8 mouse cellular contexts compared by ENCODE assay signal in the genomic region with DNA sequence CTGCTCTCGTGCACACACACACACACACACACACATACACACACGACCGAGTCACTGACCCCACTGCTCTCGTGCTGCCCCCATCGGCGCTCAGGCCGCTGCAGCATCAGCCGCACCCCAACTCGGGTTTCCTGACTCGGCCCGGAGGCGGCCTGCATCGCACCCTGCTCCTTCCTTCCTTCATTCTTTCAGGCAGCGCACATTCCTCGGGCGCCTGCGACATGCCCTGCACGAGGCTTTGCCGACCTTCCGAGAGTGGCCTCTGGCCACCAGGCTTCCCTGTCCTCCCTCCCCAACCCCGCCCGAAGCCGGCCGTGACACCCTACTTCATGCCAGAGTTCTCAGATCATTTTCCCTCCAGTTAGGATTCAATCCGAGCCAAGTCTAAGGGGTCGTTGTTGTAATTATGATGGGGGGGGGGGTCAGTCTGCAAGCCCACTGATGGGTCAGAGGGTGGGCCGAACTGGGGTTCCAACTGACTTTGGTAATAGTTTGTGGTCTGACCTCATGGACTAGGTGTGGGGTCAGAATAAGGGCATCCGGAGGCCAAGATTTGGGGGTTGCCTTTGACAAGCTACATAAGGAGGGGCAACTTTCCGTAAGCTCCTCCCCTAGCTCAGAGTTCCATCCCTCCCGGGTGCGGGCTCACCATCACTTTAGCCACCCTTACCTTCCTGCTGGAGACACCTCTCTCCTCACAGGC. TPM values are rescaled to one million over a fixed set of nuclear protein-coding genes. Genes with fewer than 3 reads are reported as not detected.
A peak's percentile ranks its signal among the peaks of the same experiment; 100 is the strongest.
DNase-seq lines count a peak whose midpoint lies in the region; ATAC-seq lines count a peak whose summit lies in the region.

No protein-coding gene starts in this region.

- peak overlapping the region; percentile 82 for H3K4me2 ChIP-seq in intestine, embryonic 15.5 days (replicated peaks)
- H3K4me2 ChIP-seq in liver, embryonic 15.5 days: peak overlapping the region; percentile 69
- peak overlapping the region; percentile 87 for H3K4me2 ChIP-seq in neural tube, embryonic 15.5 days

- no peaks in the 10 kb centered on the region for H3K9me3 ChIP-seq in intestine, embryonic 15.5 days
- no peaks in the 10 kb centered on the region for H3K9me3 ChIP-seq in liver, embryonic 15.5 days (replicated peaks)
- H3K9me3 ChIP-seq in neural tube, embryonic 15.5 days (replicated peaks): no peaks in the 10 kb centered on the region

- no peaks in the 10 kb centered on the region for H3K27me3 ChIP-seq in intestine, embryonic 15.5 days (replicated peaks)
- H3K27me3 ChIP-seq in liver, embryonic 15.5 days: peaks cover 81% of the 10 kb centered on the region
- peaks cover 11% of the 10 kb centered on the region; the same call in 1 of the 2 replicates for H3K27me3 ChIP-seq in neural tube, embryonic 15.5 days (replicated peaks)

- DNase-seq in 3134 (ENCODE audit: extremely low read depth, insufficient read length, low spot score): peak; percentile 78
- DNase-seq in adrenal gland, postnatal 10 days: peak; percentile 70
- peak; percentile 54 for DNase-seq in gastrocnemius, postnatal 10 days
- no peak for DNase-seq in frontal cortex, postnatal 36 days (ENCODE audit: low spot score in 2 of 2)

- ATAC-seq in intestine, embryonic 15.5 days: no peak; the same call in 1 of the 2 replicates
- peak; percentile 17 for ATAC-seq in liver, embryonic 15.5 days (ENCODE audit: insufficient read depth)
- no peak for ATAC-seq in neural tube, embryonic 15.5 days (ENCODE audit: low FRiP score)
- no peak for ATAC-seq in monocyte, adult 5-6 weeks (replicated peaks; ENCODE audit: insufficient number of reproducible peaks, low FRiP score, low TSS enrichment, poor library complexity, severe bottlenecking)

- H3K4me1 ChIP-seq in intestine, embryonic 15.5 days (replicated peaks): peaks cover 17% of the 10 kb centered on the region
- peaks cover 48% of the 10 kb centered on the region for H3K4me1 ChIP-seq in liver, embryonic 15.5 days (replicated peaks)
- H3K4me1 ChIP-seq in neural tube, embryonic 15.5 days: peaks cover 42% of the 10 kb centered on the region

- WGBS in intestine, embryonic 15.5 days: 10% methylated on average over 31 of the region's 31 CpGs
- 10% methylated on average over 31 of the region's 31 CpGs for WGBS in liver, embryonic 15.5 days (ENCODE audit: insufficient replicate concordance)
- 9% methylated on average over 30 of the region's 31 CpGs for WGBS in neural tube, embryonic 15.5 days

- H3K4me3 ChIP-seq in intestine, embryonic 15.5 days (replicated peaks): peak overlapping the region; percentile 28
- peak overlapping the region; percentile 46 for H3K4me3 ChIP-seq in liver, embryonic 15.5 days (replicated peaks)
- H3K4me3 ChIP-seq in neural tube, embryonic 15.5 days (replicated peaks): peak overlapping the region; percentile 48

- no peaks in the 10 kb centered on the region for H3K36me3 ChIP-seq in intestine, embryonic 15.5 days
- no peaks in the 10 kb centered on the region for H3K36me3 ChIP-seq in liver, embryonic 15.5 days (replicated peaks)
- H3K36me3 ChIP-seq in neural tube, embryonic 15.5 days: no peaks in the 10 kb centered on the region

- H3K9ac ChIP-seq in intestine, embryonic 15.5 days: peak overlapping the region; percentile 38
- no peak overlapping the region for H3K9ac ChIP-seq in liver, embryonic 15.5 days
- peak overlapping the region; percentile 43 for H3K9ac ChIP-seq in neural tube, embryonic 15.5 days (replicated peaks)

- peak overlapping the region; percentile 96 for H3K27ac ChIP-seq in intestine, embryonic 15.5 days
- H3K27ac ChIP-seq in liver, embryonic 15.5 days (replicated peaks): no peak overlapping the region; the same call in 1 of the 2 replicates
- peak overlapping the region; percentile 74 for H3K27ac ChIP-seq in neural tube, embryonic 15.5 days (replicated peaks)

RNA-seq across cellular contexts. Expression of gene Id3, which starts 5.2 kb away (rescaled TPM):
- total RNA-seq in adrenal gland, postnatal 10 days (2021): 100 to 1,000 TPM in 1 of 2 experiments, 10 to 100 TPM in 1; 97.2 to 110 TPM
- 10 to 100 TPM; 33.3 to 48.8 TPM for total RNA-seq in gastrocnemius, postnatal 10 days (2021)
- 269 and 285 TPM in 2 replicates for polyA plus RNA-seq in intestine, embryonic 15.5 days (2015; fragmentation: Nextera tagmentation; extraction: Ambion mirVana)
- polyA plus RNA-seq in liver, embryonic 15.5 days (2015; fragmentation: Nextera tagmentation; extraction: Ambion mirVana): 41.3 and 42.6 TPM in 2 replicates
- 227 TPM in 2 replicates for polyA plus RNA-seq in neural tube, embryonic 15.5 days (2015; fragmentation: Nextera tagmentation; extraction: Ambion mirVana)
- total RNA-seq in monocyte, adult 5-6 weeks (2017): 4.9 to 16.7 TPM (median 8.5 TPM) in 3 replicates

RNA-seq across cellular contexts. Expression of gene E2f2, which starts 23.7 kb away (rescaled TPM):
- total RNA-seq in adrenal gland, postnatal 10 days (2021): 10 to 100 TPM in 1 of 2 experiments, 1 to 10 TPM in 1; 7.9 to 14.8 TPM
- total RNA-seq in gastrocnemius, postnatal 10 days (2021): 10 to 100 TPM in 1 of 2 experiments, 1 to 10 TPM in 1; 6.9 to 11.0 TPM
- polyA plus RNA-seq in intestine, embryonic 15.5 days (2015; fragmentation: Nextera tagmentation; extraction: Ambion mirVana): 8.1 and 9.8 TPM in 2 replicates
- polyA plus RNA-seq in liver, embryonic 15.5 days (2015; fragmentation: Nextera tagmentation; extraction: Ambion mirVana): 85.3 and 95.6 TPM in 2 replicates
- polyA plus RNA-seq in neural tube, embryonic 15.5 days (2015; fragmentation: Nextera tagmentation; extraction: Ambion mirVana): 2.1 and 4.4 TPM in 2 replicates
- total RNA-seq in monocyte, adult 5-6 weeks (2017): 18.1 to 19.7 TPM (median 18.4 TPM) in 3 replicates

RNA-seq across cellular contexts. Expression of gene Asap3, which starts 57.7 kb away (rescaled TPM):
- total RNA-seq in adrenal gland, postnatal 10 days (2021): 1 to 10 TPM; 5.0 to 7.9 TPM
- total RNA-seq in gastrocnemius, postnatal 10 days (2021): 10 to 100 TPM in 1 of 2 experiments, 1 to 10 TPM in 1; 7.2 to 10.1 TPM
- 4.6 and 5.4 TPM in 2 replicates for polyA plus RNA-seq in intestine, embryonic 15.5 days (2015; fragmentation: Nextera tagmentation; extraction: Ambion mirVana)
- 2.5 and 3.0 TPM in 2 replicates for polyA plus RNA-seq in liver, embryonic 15.5 days (2015; fragmentation: Nextera tagmentation; extraction: Ambion mirVana)
- 6.6 and 6.7 TPM in 2 replicates for polyA plus RNA-seq in neural tube, embryonic 15.5 days (2015; fragmentation: Nextera tagmentation; extraction: Ambion mirVana)
- not detected in 3 replicates for total RNA-seq in monocyte, adult 5-6 weeks (2017)

Comparison
In these comparisons a context has a peak if more than half of its experiments do, and no peak if none do; other contexts are left out.
1. DNase-seq: peak in 3134 (single experiment), adrenal gland, postnatal 10 days (single experiment) and gastrocnemius, postnatal 10 days (single experiment); none in frontal cortex, postnatal 36 days (0 of 2).
2. Peak in every context shown above with its lines, with median percentiles within 50 percentile points of each other: H3K4me2 ChIP-seq and H3K4me3 ChIP-seq.